ENCODE assay signal across 24 mouse cellular contexts in the genomic region with DNA sequence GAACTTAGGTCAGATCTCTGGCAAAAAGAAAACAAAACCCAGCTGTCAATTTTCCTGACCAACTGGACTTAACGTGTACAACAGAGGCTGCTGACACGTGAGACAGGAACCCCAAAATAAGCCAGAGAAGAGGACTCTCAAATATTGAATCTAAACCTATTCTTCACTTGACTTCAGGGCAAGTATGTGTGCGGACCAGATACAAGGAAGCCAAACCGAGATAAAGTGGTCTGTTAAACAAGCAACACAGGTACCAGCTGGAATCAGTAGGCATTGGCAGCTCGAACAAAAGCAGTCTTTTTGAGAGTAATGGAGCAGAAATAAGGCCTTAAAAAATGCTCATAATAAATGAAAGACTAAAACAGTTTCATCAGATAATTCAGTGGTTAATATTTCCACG.
"Had no signal": no experiment of that assay in that cellular context is flagged by ENCODE, and none has a peak within 500 bp of the region (broad histone marks: within the 10 kb centered on the region; RNA-seq: fewer than 3 reads in every experiment).

No protein-coding gene starts in this region.

- H3K27ac ChIP-seq: heart, adult 2 months; heart, embryonic 13.5 days; heart, embryonic 15.5 days; hindbrain, embryonic 12.5 days; hindbrain, embryonic 14.5 days; layer of hippocampus, adult 2 months; left cerebral cortex, adult 2 months; limb, embryonic 10.5 days; limb, embryonic 12.5 days; liver, embryonic 13.5 days; liver, embryonic 15.5 days had no signal

- H3K4me1 ChIP-seq: limb, embryonic 12.5 days had no signal

- ATAC-seq: hindbrain, embryonic 16.5 days; inflammation-experienced regulatory T-cells, adult 6 months; intestine, embryonic 16.5 days had no signal

- H3K27me3 ChIP-seq: heart, embryonic 13.5 days; heart, embryonic 15.5 days; hindbrain, embryonic 12.5 days; limb, embryonic 12.5 days; liver, embryonic 13.5 days; liver, embryonic 15.5 days had no signal

- H3K4me3 ChIP-seq: heart, adult 2 months; heart, embryonic 13.5 days; heart, embryonic 15.5 days; hindbrain, embryonic 12.5 days; layer of hippocampus, adult 2 months; left cerebral cortex, adult 2 months; limb, embryonic 10.5 days; limb, embryonic 12.5 days; liver, embryonic 13.5 days; liver, embryonic 15.5 days had no signal

- H3K36me3 ChIP-seq: hindbrain, embryonic 12.5 days had no signal

- DNase-seq: gastrocnemius, postnatal 14 days; gastrocnemius, postnatal 36 days; heart, adult 11 months; heart, adult 2 months; heart, postnatal 14 days; heart, postnatal 36 days; kidney, adult 18-20 months; kidney, adult 8-10 months; kidney, postnatal 10 days; kidney, postnatal 25 days; kidney, postnatal 4 days; liver, embryonic 13.5 days had no signal

- H3K9ac ChIP-seq: heart, embryonic 13.5 days; heart, embryonic 15.5 days; hindbrain, embryonic 12.5 days; hindbrain, embryonic 14.5 days; limb, embryonic 12.5 days; liver, embryonic 13.5 days; liver, embryonic 15.5 days had no signal
